Mouse (Mus musculus) heart, embryonic 11.5 days (tissue): Measurements from ENCODE around the gene Rassf5. TPM values are rescaled to one million over a fixed set of nuclear protein-coding genes. Genes with fewer than 3 reads are reported as not detected.
"Not testable (repeated sequence)": the region's sequence is repeated elsewhere in the genome, so short reads cannot be mapped to it uniquely, and the experiment has no call there.

Experiments
- ATAC-seq: fragments of 200-750 bp; cut with Nextera tagmentation; replicated peaks from 2 replicates; pipeline ENCODE4 v1.8.0; 2017; ENCODE audit warnings: moderate library complexity; ENCODE audit not compliant: insufficient number of reproducible peaks, low FRiP score, low TSS enrichment
- H3K27ac ChIP-seq: fragments of 300-500 bp; sonication (generic); 2 replicates; pipeline ENCODE4 v1.5.1; 2014; ENCODE audit warnings: mild to moderate bottlenecking, low read depth, low read length
- H3K27me3 ChIP-seq: fragments of 300-500 bp; sonication (generic); 2 replicates; pipeline ENCODE4 v1.6.1; 2014; ENCODE audit warnings: mild to moderate bottlenecking, low read length, mixed read lengths; ENCODE audit not compliant: control insufficient read depth, insufficient read depth
- H3K36me3 ChIP-seq: fragments of 300-500 bp; sonication (generic); 2 replicates; pipeline ENCODE4 v1.6.1; 2014; ENCODE audit warnings: mild to moderate bottlenecking, low read length, moderate library complexity, mixed read lengths; ENCODE audit not compliant: control insufficient read depth, insufficient read depth
- H3K4me1 ChIP-seq: fragments of 300-500 bp; sonication (generic); 2 replicates; pipeline ENCODE4 v1.6.1; 2014; ENCODE audit warnings: low read length; ENCODE audit not compliant: control insufficient read depth, insufficient read depth
- H3K4me2 ChIP-seq: fragments of 300-500 bp; sonication (generic); 2 replicates; pipeline ENCODE4 v1.6.1; 2014; ENCODE audit warnings: mild to moderate bottlenecking, moderate library complexity
- H3K4me3 ChIP-seq: fragments of 300-500 bp; sonication (generic); 2 replicates; pipeline ENCODE4 v1.5.1; 2014; ENCODE audit warnings: low read depth, low read length
- H3K9ac ChIP-seq: fragments of 300-500 bp; sonication (generic); 2 replicates; pipeline ENCODE4 v1.6.1; 2014; ENCODE audit warnings: mild to moderate bottlenecking, low read depth, low read length, moderate library complexity
- H3K9me3 ChIP-seq: fragments of 300-500 bp; sonication (generic); replicated peaks from 2 replicates; pipeline ENCODE4 v1.6.1; 2016; ENCODE audit warnings: low read length; ENCODE audit not compliant: control insufficient read depth
- WGBS: fragments of 180-500 bp; shearing (Covaris S2); extraction: QIAGEN DNeasy Blood & Tissue Kit; methylation state at CpG from one replicate; pipeline ENCODE4 v1.1.7; 2014; ENCODE audit not compliant: insufficient replicate concordance; 5-methylcytosine and 5-hydroxymethylcytosine counted together
- polyA plus RNA-seq: library from polyadenylated mRNA; unstranded; fragments of >200 nt; fragmentation: Nextera tagmentation; extraction: Ambion mirVana; gene quantifications from 2 replicates; pipeline ENCODE4 v1.2.1, GENCODE M21; 2014

Rassf5 gene
- polyA plus RNA-seq, 1 experiment from 2014 or later, result 38.1 TPM

GRCm38 (mm10) chr1:131159573-131160327 lies 85.3 kb downstream of the Rassf5 start:
- H3K9ac ChIP-seq, H3K27ac ChIP-seq, H3K9me3 ChIP-seq, H3K4me2 ChIP-seq, H3K4me3 ChIP-seq, H3K27me3 ChIP-seq, H3K4me1 ChIP-seq: not testable (repeated sequence)
- H3K36me3 ChIP-seq, result peaks cover 23% of the 10 kb centered on the region
- 87% methylated on average over 3 of the region's 3 CpGs for WGBS
- peak; percentile 52; the same call in 1 of the 2 replicates for ATAC-seq

DNA sequence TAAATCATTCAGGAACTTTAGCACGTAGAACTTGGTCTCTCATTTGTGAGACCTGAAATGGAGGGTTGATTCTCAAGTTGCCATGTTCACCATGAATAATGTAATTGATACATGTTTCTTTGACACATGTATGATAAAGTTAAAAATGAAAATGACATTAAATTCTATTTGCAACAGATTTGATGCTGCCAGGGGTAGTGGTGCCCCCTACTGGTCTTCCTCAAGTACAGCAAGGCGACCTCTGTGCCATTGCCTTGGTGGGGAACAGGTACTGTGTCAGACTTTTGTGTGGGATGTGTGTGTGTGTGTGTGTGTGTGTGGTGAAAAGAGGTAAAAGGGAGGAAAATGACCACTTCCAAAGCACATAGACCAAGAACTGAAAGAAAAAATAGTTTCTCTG lies 89.6 kb downstream of the Rassf5 start:
- Histone ChIP-seq H3K27ac (no peak overlapping the region), H3K9me3 (no peaks in the 10 kb centered on the region), H3K4me3 (no peak overlapping the region), H3K4me1 (peaks cover 6% of the 10 kb centered on the region), H3K9ac (no peak overlapping the region), H3K36me3 (peaks cover 5% of the 10 kb centered on the region; the same call in 1 of the 2 replicates), H3K27me3 (no peaks in the 10 kb centered on the region), H3K4me2 (no peak overlapping the region)
- no peak for ATAC-seq
- WGBS, result 58% methylated on average over 2 of the region's 2 CpGs

DNA sequence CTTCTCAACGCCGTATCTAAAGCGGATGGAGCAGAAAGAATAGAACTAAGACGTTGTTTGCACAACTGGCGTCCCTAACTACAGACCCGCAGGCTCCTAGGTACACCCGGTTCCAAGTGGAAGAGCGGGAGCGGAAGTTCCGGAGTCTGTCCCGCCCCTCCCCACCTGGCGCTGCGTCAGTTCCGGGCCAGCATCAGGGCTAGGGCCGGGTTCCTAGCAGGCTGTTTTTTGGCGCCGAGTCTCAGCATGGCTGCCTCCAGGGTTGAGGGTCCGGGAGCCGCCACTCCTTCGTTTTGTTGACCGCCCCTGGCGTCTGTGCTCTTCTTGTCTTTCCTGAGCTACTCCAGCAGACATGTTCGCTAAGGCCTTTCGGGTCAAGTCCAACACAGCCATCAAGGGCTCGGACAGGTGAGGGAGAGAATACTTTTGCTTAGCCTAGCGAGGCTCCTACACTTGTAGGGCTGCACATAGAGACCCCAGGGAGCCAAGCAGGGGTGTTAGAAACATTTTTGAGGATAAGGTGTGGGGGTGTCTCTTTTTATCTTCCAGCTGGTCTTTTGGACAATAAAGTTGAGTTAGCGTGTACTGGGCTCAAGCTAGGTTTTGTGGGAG lies 91.9 kb downstream of the Rassf5 start, which contains the start of gene Eif2d:
TSS of gene Eif2d (plus strand) at position 164 of the 612 bp plus-strand sequence.
- Histone ChIP-seq H3K9me3 (no peaks in the 10 kb centered on the region), H3K9ac (peak within 1 kb of the TSS; percentile 87), H3K4me3 (peak within 1 kb of the TSS; percentile 83), H3K27ac (peak within 1 kb of the TSS; percentile 54), H3K36me3 (peaks cover 2% of the 10 kb centered on the region; the same call in 1 of the 2 replicates), H3K4me1 (peaks cover 6% of the 10 kb centered on the region), H3K27me3 (no peaks in the 10 kb centered on the region), H3K4me2 (peak within 1 kb of the TSS; percentile 94)
- ATAC-seq, result peak; percentile 96
- WGBS, result under 1% methylated on average over 27 of the region's 27 CpGs

- no peak for ATAC-seq
- WGBS, result 79% methylated on average over 1 of the region's 1 CpGs
Measured at GRCm38 (mm10) chr1:131149496-131149895, 95.6 kb downstream of the Rassf5 start.

DNA sequence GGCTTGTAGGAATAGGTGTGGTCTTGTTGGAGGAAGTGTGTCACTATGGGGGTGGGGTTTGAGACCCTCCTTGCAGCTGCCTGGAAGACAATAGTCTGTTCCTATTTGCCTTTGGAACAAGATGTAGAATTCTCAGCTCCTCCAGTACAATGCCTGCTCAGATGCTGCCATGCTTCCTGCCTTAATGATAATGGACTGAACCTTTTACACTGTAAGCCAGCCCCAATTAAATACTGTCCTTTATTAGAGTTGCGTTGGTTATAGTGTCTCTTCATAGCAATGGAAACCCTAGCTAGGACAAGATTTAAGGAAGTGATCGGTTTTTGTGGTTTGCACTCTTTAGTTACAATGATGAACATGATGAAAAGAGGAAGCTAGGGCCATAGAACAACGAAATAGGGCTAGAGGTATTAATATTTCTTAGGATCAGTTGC lies 98.9 kb downstream of the Rassf5 start:
- H3K4me2 ChIP-seq, result no peak overlapping the region
- 77% methylated on average over 3 of the region's 3 CpGs for WGBS
- H3K4me1 ChIP-seq, result no peaks in the 10 kb centered on the region
- no peaks in the 10 kb centered on the region for H3K9me3 ChIP-seq
- H3K9ac ChIP-seq, result no peak overlapping the region
- no peak overlapping the region for H3K27ac ChIP-seq
- ATAC-seq, result no peak
- no peak overlapping the region for H3K4me3 ChIP-seq
- H3K36me3 ChIP-seq, result no peaks in the 10 kb centered on the region
- H3K27me3 ChIP-seq, result no peaks in the 10 kb centered on the region

More at GRCm38 (mm10) chr1:131149496-131149895, 95.6 kb downstream of the Rassf5 start:
- Histone ChIP-seq H3K4me2 (no peak overlapping the region), H3K4me1 (peaks cover 6% of the 10 kb centered on the region), H3K9me3 (no peaks in the 10 kb centered on the region), H3K36me3 (no peaks in the 10 kb centered on the region), H3K4me3 (no peak overlapping the region), H3K9ac (no peak overlapping the region), H3K27ac (no peak overlapping the region), H3K27me3 (no peaks in the 10 kb centered on the region)

DNA sequence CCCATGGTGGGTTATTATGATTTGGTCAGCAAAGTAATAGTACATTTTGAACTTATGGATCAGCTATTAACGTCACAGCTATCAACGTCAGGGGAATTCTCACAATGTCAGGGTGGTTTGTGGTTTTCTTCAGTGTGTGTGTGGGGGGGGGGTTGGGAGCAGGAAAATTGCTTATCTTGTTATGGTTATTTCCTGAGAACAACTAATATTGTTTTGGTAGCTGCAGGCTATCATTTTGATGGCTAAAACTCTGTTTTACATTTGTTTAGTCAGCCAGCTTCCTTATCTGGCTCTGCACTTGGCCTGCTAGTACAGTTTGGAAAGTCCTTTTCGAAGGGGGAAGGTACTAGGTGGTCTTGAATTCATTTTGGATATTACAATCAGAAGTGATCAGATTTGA lies 99.8 kb downstream of the Rassf5 start:
- H3K4me1 ChIP-seq, H3K36me3 ChIP-seq, H3K27me3 ChIP-seq, H3K9me3 ChIP-seq, H3K9ac ChIP-seq, ATAC-seq, H3K4me3 ChIP-seq, H3K27ac ChIP-seq, H3K4me2 ChIP-seq: not testable (repeated sequence)
- 75% methylated on average over 3 of the region's 3 CpGs for WGBS

GRCm38 (mm10) chr1:131142472-131142871 lies 102.6 kb downstream of the Rassf5 start:
- WGBS, result 77% methylated on average over 1 of the region's 1 CpGs

DNA sequence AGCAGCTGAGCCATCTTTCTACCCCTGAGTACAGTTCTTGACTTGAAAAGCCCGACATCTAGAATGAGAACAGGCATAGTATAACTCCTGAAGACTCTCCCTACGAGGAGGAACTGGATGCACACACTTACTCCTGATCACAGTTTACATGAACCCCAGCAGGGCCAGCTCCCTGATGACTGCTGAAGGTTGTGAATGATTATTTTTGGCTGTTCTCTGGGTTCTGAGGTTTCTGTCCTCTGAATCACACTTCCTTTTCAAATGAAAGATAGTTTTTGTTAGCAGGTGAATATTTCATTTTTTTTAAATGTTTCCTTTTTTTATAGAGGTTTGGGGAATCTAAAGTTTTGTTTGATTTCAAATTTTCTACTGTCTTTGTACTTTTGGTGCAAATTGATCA lies 103.6 kb downstream of the Rassf5 start:
- Histone ChIP-seq H3K27me3 (no peaks in the 10 kb centered on the region), H3K4me2 (no peak overlapping the region), H3K9ac (no peak overlapping the region), H3K4me1 (0 out of 2 replicates have a peak, but pooled peaks cover 3% of the 10 kb centered on the region), H3K4me3 (no peak overlapping the region), H3K36me3 (no peaks in the 10 kb centered on the region), H3K27ac (no peak overlapping the region), H3K9me3 (no peaks in the 10 kb centered on the region)
- 70% methylated on average over 2 of the region's 2 CpGs for WGBS
- ATAC-seq, result no peak

More at GRCm38 (mm10) chr1:131142472-131142871, 102.6 kb downstream of the Rassf5 start:
- Histone ChIP-seq H3K27me3 (no peaks in the 10 kb centered on the region), H3K9me3 (no peaks in the 10 kb centered on the region), H3K4me3 (no peak overlapping the region), H3K4me2 (no peak overlapping the region), H3K9ac (no peak overlapping the region), H3K4me1 (0 out of 2 replicates have a peak, but pooled peaks cover 3% of the 10 kb centered on the region), H3K36me3 (no peaks in the 10 kb centered on the region), H3K27ac (no peak overlapping the region)
- ATAC-seq, result no peak
